Mouse (Mus musculus) stomach, postnatal 0 days (tissue): ENCODE data around the gene Vps33b. TPM values are rescaled to one million over a fixed set of nuclear protein-coding genes. Genes with fewer than 3 reads are reported as not detected.

Experiments
- ATAC-seq: fragments of 200-750 bp; cut with Nextera tagmentation; 2 replicates; pipeline ENCODE4 v1.8.0; 2017; ENCODE audit not compliant: low FRiP score, low TSS enrichment
- DNase-seq: peaks from one replicate; pipeline ENCODE4 v3.0.0-alpha.2; 2016; ENCODE audit warnings: low spot score
- H3K27ac ChIP-seq: fragments of 300-500 bp; sonication (generic); replicated peaks from 2 replicates; pipeline ENCODE4 v1.5.1; 2014; ENCODE audit warnings: mild to moderate bottlenecking, control low read depth
- H3K27me3 ChIP-seq: fragments of 300-500 bp; sonication (generic); 2 replicates; pipeline ENCODE4 v1.6.1; 2014; ENCODE audit warnings: low read length; ENCODE audit not compliant: control insufficient read depth, insufficient read depth
- H3K36me3 ChIP-seq: fragments of 300-500 bp; sonication (generic); 2 replicates; pipeline ENCODE4 v1.6.1; 2014; ENCODE audit warnings: low read length, mixed read lengths; ENCODE audit not compliant: control insufficient read depth, insufficient read depth
- H3K4me1 ChIP-seq: fragments of 300-500 bp; sonication (generic); replicated peaks from 2 replicates; pipeline ENCODE4 v1.6.1; 2014; ENCODE audit warnings: antibody characterized with exemption; ENCODE audit not compliant: control insufficient read depth, insufficient read depth
- H3K4me2 ChIP-seq: fragments of 300-500 bp; sonication (generic); replicated peaks from 2 replicates; pipeline ENCODE4 v1.6.1; 2014; ENCODE audit warnings: low read depth, mild to moderate bottlenecking, control low read depth, moderate library complexity
- H3K4me3 ChIP-seq: fragments of 300-500 bp; sonication (generic); 2 replicates; pipeline ENCODE4 v1.5.1; 2014; ENCODE audit warnings: low read depth, low read length, control low read depth
- H3K9ac ChIP-seq: fragments of 300-500 bp; sonication (generic); 2 replicates; pipeline ENCODE4 v1.6.1; 2014; ENCODE audit warnings: mild to moderate bottlenecking, low read length, control low read depth, mixed read lengths
- H3K9me3 ChIP-seq: fragments of 300-500 bp; sonication (generic); 2 replicates; pipeline ENCODE4 v1.6.1; 2016; ENCODE audit warnings: low read length; ENCODE audit not compliant: control insufficient read depth
- CTCF ChIP-seq: IDR thresholded peaks from 2 replicates; pipeline ENCODE4 v1.5.1; 2016; ENCODE audit warnings: antibody characterized with exemption, low read depth, mild to moderate bottlenecking, moderate library complexity
- EP300 ChIP-seq: optimal IDR thresholded peaks from 2 replicates; pipeline ENCODE3; 2016; ENCODE audit warnings: antibody characterized with exemption
- WGBS: fragments of 180-500 bp; shearing (Covaris S2); extraction: QIAGEN DNeasy Blood & Tissue Kit; methylation state at CpG from one replicate; pipeline ENCODE4 v1.1.7; 2014; 5-methylcytosine and 5-hydroxymethylcytosine counted together
- polyA plus RNA-seq: library from polyadenylated mRNA; unstranded; fragments of >200 nt; fragmentation: Nextera tagmentation; extraction: Ambion mirVana; gene quantifications from 2 replicates; pipeline ENCODE4 v1.2.1, GENCODE M21; 2015

Vps33b gene
- polyA plus RNA-seq, 1 experiment from 2014 or later: 4.9 TPM

DNA sequence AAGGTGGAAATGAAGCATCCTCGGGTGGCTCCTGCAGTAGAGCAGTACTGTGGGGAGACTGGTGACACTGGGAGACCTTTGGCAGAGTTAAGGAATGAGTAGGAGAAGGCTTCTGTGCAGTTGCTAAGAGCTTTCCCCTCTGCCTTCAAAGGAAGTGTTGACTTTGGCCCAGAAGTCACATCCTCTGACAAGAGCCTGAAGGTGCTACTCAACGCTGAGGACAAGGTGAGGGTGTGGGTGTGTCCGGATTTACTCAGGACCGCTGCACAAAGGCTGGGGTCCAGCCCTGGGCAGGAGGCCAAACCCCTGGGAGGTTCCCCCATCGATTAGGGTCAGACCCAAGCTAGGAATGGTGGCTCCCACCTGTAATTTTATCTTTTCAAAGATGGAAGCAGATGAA lies 14.9 kb downstream of the Vps33b start:
- peaks cover 35% of the 10 kb centered on the region for H3K36me3 ChIP-seq
- H3K9me3 ChIP-seq: no peaks in the 10 kb centered on the region
- DNase-seq (no peak), ATAC-seq (no peak)
- H3K4me3 ChIP-seq: no peak overlapping the region
- H3K27me3 ChIP-seq: no peaks in the 10 kb centered on the region
- no peak overlapping the region for H3K27ac ChIP-seq
- WGBS: 73% methylated on average over 5 of the region's 5 CpGs
- H3K9ac ChIP-seq: no peak overlapping the region
- no peaks in the 10 kb centered on the region for H3K4me1 ChIP-seq
- no peak overlapping the region for H3K4me2 ChIP-seq
- TF ChIP-seq EP300: no peak
- no peak for TF ChIP-seq CTCF

- ATAC-seq: no peak
- Histone ChIP-seq H3K4me3 (no peak overlapping the region), H3K9me3 (no peaks in the 10 kb centered on the region), H3K4me1 (no peaks in the 10 kb centered on the region), H3K4me2 (no peak overlapping the region), H3K27ac (no peak overlapping the region), H3K27me3 (no peaks in the 10 kb centered on the region), H3K9ac (no peak overlapping the region), H3K36me3 (peaks cover 34% of the 10 kb centered on the region)
- no peak for TF ChIP-seq CTCF
- no peak for TF ChIP-seq EP300
- DNase-seq: no peak
- 93% methylated on average over 6 of the region's 6 CpGs for WGBS
Measured at GRCm38 (mm10) chr7:80285725-80286124, 16.3 kb downstream of the Vps33b start.

DNA sequence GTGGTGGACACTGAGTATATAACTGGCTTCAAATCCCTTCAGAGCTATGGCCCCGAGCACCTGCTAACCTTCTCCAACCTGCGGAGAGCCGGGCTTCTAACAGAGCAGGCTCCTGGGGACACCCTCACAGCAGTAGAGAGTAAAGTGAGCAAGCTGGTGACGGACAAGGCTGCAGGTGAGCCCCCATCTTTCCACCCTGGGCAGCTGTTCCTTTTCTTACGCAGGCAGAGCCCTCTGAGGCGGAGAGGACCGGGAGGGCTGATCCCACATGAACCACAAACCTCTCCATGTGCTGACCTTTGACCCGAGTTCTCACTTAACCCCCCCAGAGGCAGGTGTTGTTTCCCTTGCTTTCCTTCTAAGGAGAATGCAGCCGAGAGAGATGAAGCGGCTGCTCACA lies 18.3 kb downstream of the Vps33b start:
- H3K36me3 ChIP-seq: peaks cover 34% of the 10 kb centered on the region

GRCm38 (mm10) chr7:80294062-80294763 lies 24.8 kb downstream of the Vps33b start, which contains the start of gene Prc1:
Gene Prc1, plus strand, starts transcription at chr7:80294450.
- DNase-seq: peak; percentile 99
- no peaks in the 10 kb centered on the region for H3K27me3 ChIP-seq
- peak within 1 kb of the TSS; percentile 85 for H3K4me2 ChIP-seq
- 0 out of 2 replicates have a peak, but pooled peaks cover 2% of the 10 kb centered on the region for H3K36me3 ChIP-seq
- no peaks in the 10 kb centered on the region for H3K9me3 ChIP-seq
- peak; percentile 100 for ATAC-seq
- under 1% methylated on average over 52 of the region's 52 CpGs for WGBS
- H3K4me3 ChIP-seq: peak within 1 kb of the TSS; percentile 79
- no peak for TF ChIP-seq EP300
- TF ChIP-seq CTCF: no peak
- peak within 1 kb of the TSS; percentile 61 for H3K27ac ChIP-seq
- no peaks in the 10 kb centered on the region for H3K4me1 ChIP-seq
- H3K9ac ChIP-seq: peak within 1 kb of the TSS; percentile 77

More for the DNA sequence above, 18.3 kb downstream of the Vps33b start:
- DNase-seq (no peak), ATAC-seq (no peak)
- Histone ChIP-seq H3K9ac (no peak overlapping the region), H3K4me1 (no peaks in the 10 kb centered on the region), H3K4me2 (no peak overlapping the region), H3K4me3 (no peak overlapping the region), H3K27ac (no peak overlapping the region), H3K9me3 (no peaks in the 10 kb centered on the region), H3K27me3 (no peaks in the 10 kb centered on the region)
- no peak for TF ChIP-seq EP300
- no peak for TF ChIP-seq CTCF
- 85% methylated on average over 10 of the region's 10 CpGs for WGBS

- H3K9ac ChIP-seq: peak overlapping the region; percentile 77
- 6% methylated on average over 37 of the region's 37 CpGs for WGBS
- peak overlapping the region; percentile 61 for H3K27ac ChIP-seq
- H3K4me2 ChIP-seq: peak overlapping the region; percentile 85
- H3K4me1 ChIP-seq: no peaks in the 10 kb centered on the region
- peak overlapping the region; percentile 79 for H3K4me3 ChIP-seq
- H3K27me3 ChIP-seq: no peaks in the 10 kb centered on the region
- TF ChIP-seq EP300 (no peak), CTCF (no peak)
- no peaks in the 10 kb centered on the region for H3K9me3 ChIP-seq
- DNase-seq: peak; percentile 26
- H3K36me3 ChIP-seq: 0 out of 2 replicates have a peak, but pooled peaks cover 2% of the 10 kb centered on the region
- ATAC-seq: peak; percentile 36; the same call in 1 of the 2 replicates
Measured at GRCm38 (mm10) chr7:80294764-80295648, 25.6 kb downstream of the Vps33b start.

GRCm38 (mm10) chr7:80296462-80296861 lies 27.0 kb downstream of the Vps33b start:
- Histone ChIP-seq H3K9me3 (no peaks in the 10 kb centered on the region), H3K27me3 (no peaks in the 10 kb centered on the region), H3K27ac (no peak overlapping the region), H3K9ac (no peak overlapping the region), H3K36me3 (no peaks in the 10 kb centered on the region), H3K4me2 (no peak overlapping the region), H3K4me3 (no peak overlapping the region), H3K4me1 (no peaks in the 10 kb centered on the region)
- no peak for ATAC-seq
- WGBS: 83% methylated on average over 6 of the region's 6 CpGs
- TF ChIP-seq EP300 (no peak), CTCF (no peak)
- no peak for DNase-seq
